Mouse (Mus musculus) kidney, postnatal 25 days (tissue): ENCODE results near the gene Itgb3.
"Not testable (repeated sequence)": the region's sequence is repeated elsewhere in the genome, so short reads cannot be mapped to it uniquely, and the experiment has no call there.

Source experiments
- DNase-seq, 2 experiments: peaks; one replicate each; pipeline ENCODE4 v3.0.0; 2021; ENCODE audit warnings: mixed read lengths in 2 of 2

Gene Itgb3

GRCm38 (mm10) chr11:104607491-104608245 lies at the start of gene Itgb3:
Gene Itgb3, plus strand, starts transcription at chr11:104608000.
- peak; percentile 78 to 84 for DNase-seq

GRCm38 (mm10) chr11:104558065-104558464 lies 49.7 kb upstream of the Itgb3 start:
- DNase-seq: no peak

- no peak for DNase-seq
Measured at GRCm38 (mm10) chr11:104558651-104559403, 49.0 kb upstream of the Itgb3 start.

GRCm38 (mm10) chr11:104560971-104561370 lies 46.8 kb upstream of the Itgb3 start:
- DNase-seq: no peak

GRCm38 (mm10) chr11:104563496-104563895 lies 44.3 kb upstream of the Itgb3 start:
- no peak for DNase-seq

GRCm38 (mm10) chr11:104565172-104565571 lies 42.6 kb upstream of the Itgb3 start:
- DNase-seq: no peak

- no peak for DNase-seq
Measured at GRCm38 (mm10) chr11:104566097-104566496, 41.7 kb upstream of the Itgb3 start.

- no peak for DNase-seq
Measured at GRCm38 (mm10) chr11:104566796-104567195, 41.0 kb upstream of the Itgb3 start.

GRCm38 (mm10) chr11:104567736-104568135 lies 40.1 kb upstream of the Itgb3 start:
- no peak for DNase-seq

- DNase-seq: no peak
Measured at GRCm38 (mm10) chr11:104568326-104568725, 39.5 kb upstream of the Itgb3 start.

GRCm38 (mm10) chr11:104570515-104570914 lies 37.3 kb upstream of the Itgb3 start:
- not testable (repeated sequence) for DNase-seq

- peak in 1 of 2 experiments; percentile 26 for DNase-seq
Measured at GRCm38 (mm10) chr11:104571373-104571772, 36.4 kb upstream of the Itgb3 start.

- no peak for DNase-seq
Measured at GRCm38 (mm10) chr11:104572091-104572490, 35.7 kb upstream of the Itgb3 start.

GRCm38 (mm10) chr11:104572566-104572965 lies 35.2 kb upstream of the Itgb3 start:
- DNase-seq: peak in 1 of 2 experiments; percentile 8

- no peak for DNase-seq
Measured at GRCm38 (mm10) chr11:104576772-104577612, 30.8 kb upstream of the Itgb3 start.

GRCm38 (mm10) chr11:104578074-104578473 lies 29.7 kb upstream of the Itgb3 start:
- no peak for DNase-seq

- DNase-seq: no peak
Measured at GRCm38 (mm10) chr11:104579084-104579483, 28.7 kb upstream of the Itgb3 start.

GRCm38 (mm10) chr11:104579575-104579974 lies 28.2 kb upstream of the Itgb3 start:
- DNase-seq: no peak

GRCm38 (mm10) chr11:104580091-104580490 lies 27.7 kb upstream of the Itgb3 start:
- no peak for DNase-seq

- no peak for DNase-seq
Measured at GRCm38 (mm10) chr11:104580606-104581005, 27.2 kb upstream of the Itgb3 start.

- no peak for DNase-seq
Measured at GRCm38 (mm10) chr11:104581446-104582307, 26.1 kb upstream of the Itgb3 start.

- no peak for DNase-seq
Measured at GRCm38 (mm10) chr11:104582308-104582606, 25.5 kb upstream of the Itgb3 start.
